8 mouse cellular contexts compared by ENCODE assay signal in genomic region chr8:121828376-121829023, GRCm38 (mm10). TPM values are rescaled to one million over a fixed set of nuclear protein-coding genes. Genes with fewer than 3 reads are reported as not detected.
DNase-seq lines count a peak whose midpoint lies in the region; ATAC-seq and TF ChIP-seq lines count a peak whose summit lies in the region.

No protein-coding gene starts in this region.

- no peak for DNase-seq in heart, postnatal 14 days
- no peak for DNase-seq in embryo, embryonic 11 days
- no peak for DNase-seq in adrenal gland, postnatal 4 days (ENCODE audit: low spot score in 2 of 2)
- no peak for DNase-seq in gastrocnemius, postnatal 14 days

- peak overlapping the region; percentile 86 for H3K4me3 ChIP-seq in heart, embryonic 12.5 days
- H3K4me3 ChIP-seq in E14TG2a.4 (replicated peaks; ENCODE audit: low read length), result peak overlapping the region; percentile 91
- peak overlapping the region; percentile 86 for H3K4me3 ChIP-seq in forebrain, embryonic 15.5 days
- H3K4me3 ChIP-seq in liver, embryonic 16.5 days (ENCODE audit: low read depth, low read length), result peak overlapping the region; percentile 80

- peak overlapping the region; percentile 85 for H3K9ac ChIP-seq in heart, embryonic 12.5 days
- peak overlapping the region; percentile 74 for H3K9ac ChIP-seq in forebrain, embryonic 15.5 days (replicated peaks)
- peak overlapping the region; percentile 82 for H3K9ac ChIP-seq in liver, embryonic 16.5 days (ENCODE audit: low read depth, low read length)

- peaks cover 18% of the 10 kb centered on the region for H3K4me1 ChIP-seq in heart, embryonic 12.5 days (replicated peaks)
- H3K4me1 ChIP-seq in E14TG2a.4 (replicated peaks; ENCODE audit: low read depth, low read length), result peaks cover 21% of the 10 kb centered on the region
- peaks cover 21% of the 10 kb centered on the region for H3K4me1 ChIP-seq in forebrain, embryonic 15.5 days
- H3K4me1 ChIP-seq in liver, embryonic 16.5 days (ENCODE audit: control insufficient read depth, low read depth, low read length), result peaks cover 16% of the 10 kb centered on the region

- no peaks in the 10 kb centered on the region for H3K36me3 ChIP-seq in heart, embryonic 12.5 days
- H3K36me3 ChIP-seq in E14TG2a.4 (ENCODE audit: insufficient read depth, low read length), result no peaks in the 10 kb centered on the region
- no peaks in the 10 kb centered on the region for H3K36me3 ChIP-seq in forebrain, embryonic 15.5 days
- H3K36me3 ChIP-seq in liver, embryonic 16.5 days (ENCODE audit: control insufficient read depth, insufficient read depth), result no peaks in the 10 kb centered on the region

- H3K27ac ChIP-seq in heart, embryonic 12.5 days (ENCODE audit: poor library complexity, severe bottlenecking), result no peak overlapping the region
- peak overlapping the region; percentile 77; the same call in 1 of the 2 replicates for H3K27ac ChIP-seq in forebrain, embryonic 15.5 days (replicated peaks)
- no peak overlapping the region for H3K27ac ChIP-seq in liver, embryonic 16.5 days (ENCODE audit: low read length)

- ATAC-seq in heart, embryonic 12.5 days (ENCODE audit: insufficient number of reproducible peaks, low FRiP score), result no peak
- ATAC-seq in forebrain, embryonic 15.5 days (replicated peaks), result no peak
- no peak for ATAC-seq in liver, embryonic 16.5 days (ENCODE audit: low read depth)

- TF ChIP-seq CTCF in E14TG2a.4 (conservative IDR thresholded peaks at IDR 0.05; ENCODE audit: low read length), result no peak

- peak overlapping the region; percentile 82 for H3K4me2 ChIP-seq in heart, embryonic 12.5 days
- peak overlapping the region; percentile 81 for H3K4me2 ChIP-seq in forebrain, embryonic 15.5 days (replicated peaks)
- H3K4me2 ChIP-seq in liver, embryonic 16.5 days (ENCODE audit: low read depth, low read length), result peak overlapping the region; percentile 89

- no peaks in the 10 kb centered on the region for H3K9me3 ChIP-seq in heart, embryonic 12.5 days (replicated peaks)
- no peaks in the 10 kb centered on the region for H3K9me3 ChIP-seq in E14TG2a.4 (ENCODE audit: low read length)
- no peaks in the 10 kb centered on the region for H3K9me3 ChIP-seq in forebrain, embryonic 15.5 days
- H3K9me3 ChIP-seq in liver, embryonic 16.5 days (replicated peaks; ENCODE audit: control insufficient read depth, low read length), result no peaks in the 10 kb centered on the region

- 27% methylated on average over 10 of the region's 10 CpGs for WGBS in heart, embryonic 12.5 days
- WGBS in forebrain, embryonic 15.5 days, result 38% methylated on average over 10 of the region's 10 CpGs
- 27% methylated on average over 10 of the region's 10 CpGs for WGBS in liver, embryonic 16.5 days (ENCODE audit: insufficient replicate concordance)

- H3K27me3 ChIP-seq in heart, embryonic 12.5 days (replicated peaks), result no peaks in the 10 kb centered on the region
- H3K27me3 ChIP-seq in E14TG2a.4 (ENCODE audit: insufficient read depth, low read length), result peaks cover 4% of the 10 kb centered on the region; the same call in 1 of the 2 replicates
- H3K27me3 ChIP-seq in forebrain, embryonic 15.5 days, result no peaks in the 10 kb centered on the region
- H3K27me3 ChIP-seq in liver, embryonic 16.5 days (ENCODE audit: control insufficient read depth, insufficient read depth, low read depth, low read length), result no peaks in the 10 kb centered on the region

- intact Hi-C loops in heart, postnatal 14 days (cut with DNase I), result no loop called here
- intact Hi-C loops in gastrocnemius, postnatal 14 days (cut with DNase I; ENCODE audit: low total_unique reads), result no loop called here

RNA-seq across cellular contexts. Expression of gene Klhdc4, which starts 0.9 kb away (rescaled TPM):
- polyA plus RNA-seq in heart, embryonic 12.5 days (2016; fragmentation: Nextera tagmentation; extraction: Ambion mirVana), result 27.7 and 28.2 TPM in 2 replicates
- total RNA-seq in heart, postnatal 14 days (2021), result 10 to 100 TPM; 13.2 to 13.8 TPM
- polyA plus RNA-seq in forebrain, embryonic 15.5 days (2015; fragmentation: Nextera tagmentation; extraction: Ambion mirVana), result 45.6 and 46.2 TPM in 2 replicates
- polyA plus RNA-seq in liver, embryonic 16.5 days (2015; fragmentation: Nextera tagmentation; extraction: Ambion mirVana), result 16.1 and 17.3 TPM in 2 replicates
- 10 to 100 TPM; 29.9 TPM for total RNA-seq in adrenal gland, postnatal 4 days (2021)
- 1 to 10 TPM; 8.1 to 9.7 TPM for total RNA-seq in gastrocnemius, postnatal 14 days (2021)
